ENCODE assay signal across 8 mouse cellular contexts in the genomic region with DNA sequence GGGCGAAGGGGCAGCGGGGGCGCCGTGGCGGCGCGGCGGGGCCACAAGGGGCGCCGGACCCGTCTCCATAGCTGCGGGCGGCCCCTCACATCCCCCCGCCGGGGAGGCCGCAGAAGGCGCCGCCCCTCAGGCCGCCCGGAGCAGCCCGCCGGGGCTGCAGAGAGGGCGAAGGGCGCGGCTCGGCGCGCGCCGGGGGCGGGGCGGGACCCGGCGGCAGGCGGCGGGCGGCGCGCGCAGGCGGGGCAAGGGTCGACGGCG. TPM values are rescaled to one million over a fixed set of nuclear protein-coding genes. Genes with fewer than 3 reads are reported as not detected.
DNase-seq lines count a peak whose midpoint lies in the region; ATAC-seq and TF ChIP-seq lines count a peak whose summit lies in the region.

Tbc1d10b (minus strand) TSS at position 174 of the 258 bp plus-strand sequence.

- H3K9ac ChIP-seq in kidney, embryonic 14.5 days (ENCODE audit: low read depth, low read length), result peak within 1 kb of the TSS; percentile 89
- H3K9ac ChIP-seq in hindbrain, postnatal 0 days (replicated peaks; ENCODE audit: low read length), result peak within 1 kb of the TSS; percentile 81

- H3K4me3 ChIP-seq in kidney, embryonic 14.5 days (ENCODE audit: low read length), result peak within 1 kb of the TSS; percentile 87
- peak within 1 kb of the TSS; percentile 96 for H3K4me3 ChIP-seq in gastrocnemius, adult 2 months
- peak within 1 kb of the TSS; percentile 76 for H3K4me3 ChIP-seq in hindbrain, postnatal 0 days (ENCODE audit: low read length)

- peak within 1 kb of the TSS; percentile 85 for H3K27ac ChIP-seq in kidney, embryonic 14.5 days (ENCODE audit: low read depth, low read length)
- H3K27ac ChIP-seq in gastrocnemius, adult 2 months, result peak within 1 kb of the TSS; percentile 88
- H3K27ac ChIP-seq in hindbrain, postnatal 0 days, result peak within 1 kb of the TSS; percentile 84

- peaks cover 9% of the 10 kb centered on the region for H3K36me3 ChIP-seq in kidney, embryonic 14.5 days (ENCODE audit: control insufficient read depth, insufficient read depth, low read length)
- no peaks in the 10 kb centered on the region for H3K36me3 ChIP-seq in hindbrain, postnatal 0 days (ENCODE audit: insufficient read depth, low read length)

- TF ChIP-seq CTCF in gastrocnemius, adult 2 months (IDR thresholded peaks at IDR 0.05), result no peak
- TF ChIP-seq CTCF in hindbrain, postnatal 0 days (IDR thresholded peaks at IDR 0.05; ENCODE audit: low read depth), result no peak

- no peaks in the 10 kb centered on the region for H3K9me3 ChIP-seq in kidney, embryonic 14.5 days (ENCODE audit: control insufficient read depth, low read length)
- no peaks in the 10 kb centered on the region for H3K9me3 ChIP-seq in hindbrain, postnatal 0 days (ENCODE audit: low read length)

- peaks cover 17% of the 10 kb centered on the region for H3K4me1 ChIP-seq in kidney, embryonic 14.5 days (ENCODE audit: control insufficient read depth, insufficient read depth, low read length)
- peaks cover 7% of the 10 kb centered on the region for H3K4me1 ChIP-seq in hindbrain, postnatal 0 days (ENCODE audit: insufficient read depth, low read length)

- peak; percentile 46; the same call in 1 of the 2 replicates for ATAC-seq in kidney, embryonic 14.5 days (ENCODE audit: low FRiP score, low TSS enrichment)
- ATAC-seq in activated CD4-positive, CD25-positive, alpha-beta regulatory T cell, adult 4 months, result no peak
- no peak; the same call in 1 of the 2 replicates for ATAC-seq in hindbrain, postnatal 0 days
- no peak for ATAC-seq in megakaryocyte, adult 5-6 weeks (ENCODE audit: poor library complexity, severe bottlenecking)

- 1% methylated on average over 33 of the region's 44 CpGs for WGBS in kidney, embryonic 14.5 days
- WGBS in hindbrain, postnatal 0 days, result under 1% methylated on average over 43 of the region's 44 CpGs

- no peaks in the 10 kb centered on the region for H3K27me3 ChIP-seq in kidney, embryonic 14.5 days (ENCODE audit: control insufficient read depth, insufficient read depth, low read length)
- no peaks in the 10 kb centered on the region for H3K27me3 ChIP-seq in hindbrain, postnatal 0 days (ENCODE audit: insufficient read depth, low read length)

- DNase-seq in kidney, adult 11 months, result no peak
- no peak for DNase-seq in gastrocnemius, adult 2 months
- DNase-seq in hindbrain, postnatal 0 days (ENCODE audit: low spot score), result no peak
- DNase-seq in spleen, postnatal 4 days (ENCODE audit: low spot score in 2 of 2), result no peak
- DNase-seq in cerebellum, adult 18-20 months, result no peak

- peak within 1 kb of the TSS; percentile 75 for H3K4me2 ChIP-seq in kidney, embryonic 14.5 days (replicated peaks; ENCODE audit: low read depth, low read length)
- H3K4me2 ChIP-seq in hindbrain, postnatal 0 days (ENCODE audit: low read depth, low read length), result peak within 1 kb of the TSS; percentile 98

- intact Hi-C loops in gastrocnemius, adult 2 months (cut with DNase I), result loop anchor here (1.0 kb wide), 1 partner anchor 12 kb away; the partner anchor contains the start of gene Cd2bp2

RNA-seq across cellular contexts. Expression of gene Tbc1d10b, which starts in this region (rescaled TPM):
- 13.5 and 19.7 TPM in 2 replicates for polyA plus RNA-seq in kidney, embryonic 14.5 days (2014; fragmentation: Nextera tagmentation; extraction: Ambion mirVana)
- 10 to 100 TPM; 13.6 to 18.9 TPM for polyA plus RNA-seq in activated CD4-positive, CD25-positive, alpha-beta regulatory T cell, adult 4 months (2017; shearing (Covaris generic))
- 10 to 100 TPM; 31.6 to 32.8 TPM for total RNA-seq in gastrocnemius, adult 2 months (2021)
- 68.6 and 69.4 TPM in 2 replicates for total RNA-seq in hindbrain, postnatal 0 days (2014; rRNA removed)
- polyA plus RNA-seq in hindbrain, postnatal 0 days (2015; fragmentation: Nextera tagmentation; extraction: Ambion mirVana), result 25.4 and 28.1 TPM in 2 replicates
- 27.0 and 27.4 TPM in 2 replicates for total RNA-seq in megakaryocyte, adult 5-6 weeks (2015)
- total RNA-seq in megakaryocyte, adult 5-6 weeks (2017), result 59.8 and 74.2 TPM in 2 replicates
